ENCODE assay signal across 8 mouse cellular contexts in genomic region chr1:75289376-75289775, GRCm38 (mm10). TPM values are rescaled to one million over a fixed set of nuclear protein-coding genes. Genes with fewer than 3 reads are reported as not detected.
DNase-seq lines count a peak whose midpoint lies in the region.
"Had no signal": no experiment of that assay in that cellular context is flagged by ENCODE, and none has a peak within 500 bp of the region (broad histone marks: within the 10 kb centered on the region; RNA-seq: fewer than 3 reads in every experiment).

No protein-coding gene starts in this region.

- intact Hi-C loops in left cerebral cortex, postnatal 4 days (cut with DNase I) = loop anchor here (2.0 kb wide), 1 partner anchor 25 kb away; the partner anchor contains the start of gene Ptprn

- peak; percentile 52 for DNase-seq in right cerebral cortex, postnatal 14 days
- no peak for DNase-seq in right cerebral cortex, postnatal 36 days (ENCODE audit: low spot score in 2 of 2)
- peak; percentile 36 for DNase-seq in forelimb bud, embryonic 11.5 days (ENCODE audit: low read depth, low spot score)
- DNase-seq in left cerebral cortex, postnatal 4 days = peak; percentile 63
- no peak for DNase-seq in spleen, postnatal 4 days (ENCODE audit: low spot score in 2 of 2)
- no peak for DNase-seq in c-Kit-positive CD71-positive TER-119-positive erythroid progenitor cells, embryonic 14.5 days (ENCODE audit: low spot score)
- no peak for DNase-seq in frontal cortex, postnatal 36 days (ENCODE audit: low spot score in 2 of 2)
- DNase-seq: gastrocnemius, postnatal 36 days had no signal

RNA-seq across cellular contexts. Expression of gene Resp18, which starts 11.2 kb away (rescaled TPM):
- 10 to 100 TPM; 29.3 to 58.0 TPM for total RNA-seq in left cerebral cortex, postnatal 4 days (2021)
- total RNA-seq: gastrocnemius, postnatal 36 days had no signal

RNA-seq across cellular contexts. Expression of gene Ptprn, which starts 25.1 kb away (rescaled TPM):
- total RNA-seq in left cerebral cortex, postnatal 4 days (2021) = 100 to 1,000 TPM; 101 to 122 TPM

RNA-seq across cellular contexts. Expression of gene Dnpep, which starts 28.4 kb away (rescaled TPM):
- 10 to 100 TPM; 87.9 to 96.9 TPM for total RNA-seq in left cerebral cortex, postnatal 4 days (2021)

RNA-seq across cellular contexts. Expression of gene Dnajb2, which starts 53.2 kb away (rescaled TPM):
- 10 to 100 TPM; 54.7 to 61.3 TPM for total RNA-seq in left cerebral cortex, postnatal 4 days (2021)

RNA-seq across cellular contexts. Expression of gene A630095N17Rik, which starts 57.5 kb away (rescaled TPM):
- total RNA-seq in left cerebral cortex, postnatal 4 days (2021) = not detected
- total RNA-seq: gastrocnemius, postnatal 36 days had no signal

Comparison
In these comparisons a context has a peak if more than half of its experiments do, and no peak if none do; other contexts are left out.
1. DNase-seq: peak in right cerebral cortex, postnatal 14 days (single experiment), forelimb bud, embryonic 11.5 days (single experiment) and left cerebral cortex, postnatal 4 days (single experiment); none in right cerebral cortex, postnatal 36 days (0 of 2), spleen, postnatal 4 days (0 of 2), c-Kit-positive CD71-positive TER-119-positive erythroid progenitor cells, embryonic 14.5 days (single experiment) and frontal cortex, postnatal 36 days (0 of 2).